Mouse (Mus musculus) embryonic facial prominence, embryonic 13.5 days (tissue): ENCODE data around the gene Skida1. TPM values are rescaled to one million over a fixed set of nuclear protein-coding genes. Genes with fewer than 3 reads are reported as not detected.

Source experiments
- ATAC-seq: fragments of 200-750 bp; cut with Nextera tagmentation; 2 replicates; pipeline ENCODE4 v1.8.0; 2017; ENCODE audit warnings: low read depth; ENCODE audit not compliant: insufficient number of reproducible peaks, insufficient read depth, low FRiP score, low TSS enrichment
- H3K27ac ChIP-seq: fragments of 300-500 bp; sonication (generic); 2 replicates; pipeline ENCODE4 v1.5.1; 2015; ENCODE audit warnings: moderate library complexity, mild to moderate bottlenecking, inconsistent platforms
- H3K27me3 ChIP-seq: fragments of 300-500 bp; sonication (generic); 2 replicates; pipeline ENCODE4 v1.6.1; 2015; ENCODE audit warnings: mild to moderate bottlenecking, inconsistent platforms
- H3K36me3 ChIP-seq: fragments of 300-500 bp; sonication (generic); 2 replicates; pipeline ENCODE4 v1.6.1; 2015; ENCODE audit warnings: mild to moderate bottlenecking, inconsistent platforms
- H3K4me1 ChIP-seq: fragments of 300-500 bp; sonication (generic); 2 replicates; pipeline ENCODE4 v1.6.1; 2015; ENCODE audit warnings: inconsistent platforms
- H3K4me2 ChIP-seq: fragments of 300-500 bp; sonication (generic); 2 replicates; pipeline ENCODE4 v1.6.1; 2015; ENCODE audit warnings: moderate library complexity, mild to moderate bottlenecking, inconsistent platforms
- H3K4me3 ChIP-seq: fragments of 300-500 bp; sonication (generic); 2 replicates; pipeline ENCODE4 v1.5.1; 2015; ENCODE audit warnings: mild to moderate bottlenecking, inconsistent platforms
- H3K9ac ChIP-seq: fragments of 300-500 bp; sonication (generic); 2 replicates; pipeline ENCODE4 v1.6.1; 2015; ENCODE audit warnings: mild to moderate bottlenecking, inconsistent platforms
- H3K9me3 ChIP-seq: fragments of 300-500 bp; sonication (generic); 2 replicates; pipeline ENCODE4 v1.6.1; 2016; ENCODE audit warnings: inconsistent platforms
- WGBS: fragments of 180-500 bp; shearing (Covaris S2); methylation state at CpG from one replicate; pipeline ENCODE4 v1.1.7; 2015; ENCODE audit warnings: mixed read lengths; 5-methylcytosine and 5-hydroxymethylcytosine counted together
- polyA plus RNA-seq: library from polyadenylated mRNA; unstranded; fragments of >200 nt; fragmentation: Nextera tagmentation; extraction: Ambion mirVana; gene quantifications from 2 replicates; pipeline ENCODE4 v1.2.1, GENCODE M21; 2015

The Skida1 gene
- polyA plus RNA-seq, 1 experiment from 2014 or later = 9.8 TPM

- H3K4me2 ChIP-seq = peak overlapping the region; percentile 75
- WGBS = under 1% methylated on average over 46 of the region's 58 CpGs
- H3K27me3 ChIP-seq = no peaks in the 10 kb centered on the region
- H3K4me1 ChIP-seq = peaks cover 12% of the 10 kb centered on the region
- H3K27ac ChIP-seq = peak overlapping the region; percentile 99
- peaks cover 9% of the 10 kb centered on the region for H3K36me3 ChIP-seq
- H3K4me3 ChIP-seq = peak overlapping the region; percentile 78
- H3K9me3 ChIP-seq = no peaks in the 10 kb centered on the region
- peak; percentile 98 for ATAC-seq
- peak overlapping the region; percentile 98 for H3K9ac ChIP-seq
Measured at GRCm38 (mm10) chr2:18064356-18064858, 15.6 kb upstream of the Skida1 start.

DNA sequence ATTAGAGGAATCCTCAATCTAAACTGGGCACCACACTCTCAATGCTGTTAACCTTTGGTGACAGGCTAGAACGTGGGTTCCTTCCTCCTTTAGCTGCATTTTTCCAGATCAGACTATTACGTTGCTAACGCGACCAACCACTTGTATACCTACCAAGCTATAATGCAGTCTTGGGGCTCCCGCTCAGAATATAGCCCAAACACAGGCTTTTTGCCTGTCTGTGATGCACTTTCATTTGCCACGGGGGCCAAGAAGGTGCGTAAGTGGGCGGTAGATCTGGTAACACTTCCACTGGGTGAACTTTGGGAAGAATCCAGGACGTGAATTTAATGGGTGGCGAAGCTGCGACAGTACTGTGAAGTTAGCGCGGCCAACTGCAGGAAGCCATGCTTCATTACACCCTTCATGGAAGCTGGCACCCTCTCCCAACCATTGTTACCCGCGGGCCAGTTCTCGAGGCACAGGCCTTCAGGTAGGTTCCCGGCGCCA lies 15.0 kb upstream of the Skida1 start:
- Histone ChIP-seq H3K27me3 (no peaks in the 10 kb centered on the region), H3K27ac (peak overlapping the region; percentile 99), H3K36me3 (peaks cover 9% of the 10 kb centered on the region), H3K4me3 (peak overlapping the region; percentile 78), H3K4me1 (peaks cover 12% of the 10 kb centered on the region), H3K4me2 (peak overlapping the region; percentile 75), H3K9ac (peak overlapping the region; percentile 98), H3K9me3 (no peaks in the 10 kb centered on the region)
- under 1% methylated on average over 18 of the region's 18 CpGs for WGBS
- peak; percentile 57 for ATAC-seq

- H3K9ac ChIP-seq = no peak overlapping the region
- no peaks in the 10 kb centered on the region for H3K9me3 ChIP-seq
- no peak overlapping the region for H3K4me2 ChIP-seq
- H3K4me3 ChIP-seq = no peak overlapping the region
- H3K4me1 ChIP-seq = peaks cover 3% of the 10 kb centered on the region; the same call in 1 of the 2 replicates
- H3K27me3 ChIP-seq = no peaks in the 10 kb centered on the region
- no peak for ATAC-seq
- no peaks in the 10 kb centered on the region for H3K36me3 ChIP-seq
- 82% methylated on average over 1 of the region's 1 CpGs for WGBS
- no peak overlapping the region for H3K27ac ChIP-seq
Measured at GRCm38 (mm10) chr2:18060396-18060795, 11.5 kb upstream of the Skida1 start.

GRCm38 (mm10) chr2:18059891-18060290 lies 11.0 kb upstream of the Skida1 start:
- Histone ChIP-seq H3K27me3 (no peaks in the 10 kb centered on the region), H3K9me3 (no peaks in the 10 kb centered on the region), H3K9ac (no peak overlapping the region), H3K4me2 (no peak overlapping the region), H3K4me1 (peaks cover 6% of the 10 kb centered on the region), H3K36me3 (no peaks in the 10 kb centered on the region), H3K27ac (no peak overlapping the region), H3K4me3 (no peak overlapping the region)
- WGBS = 86% methylated on average over 1 of the region's 1 CpGs
- ATAC-seq = no peak

- no peak for ATAC-seq
Measured at GRCm38 (mm10) chr2:18059063-18059462, 10.2 kb upstream of the Skida1 start.

DNA sequence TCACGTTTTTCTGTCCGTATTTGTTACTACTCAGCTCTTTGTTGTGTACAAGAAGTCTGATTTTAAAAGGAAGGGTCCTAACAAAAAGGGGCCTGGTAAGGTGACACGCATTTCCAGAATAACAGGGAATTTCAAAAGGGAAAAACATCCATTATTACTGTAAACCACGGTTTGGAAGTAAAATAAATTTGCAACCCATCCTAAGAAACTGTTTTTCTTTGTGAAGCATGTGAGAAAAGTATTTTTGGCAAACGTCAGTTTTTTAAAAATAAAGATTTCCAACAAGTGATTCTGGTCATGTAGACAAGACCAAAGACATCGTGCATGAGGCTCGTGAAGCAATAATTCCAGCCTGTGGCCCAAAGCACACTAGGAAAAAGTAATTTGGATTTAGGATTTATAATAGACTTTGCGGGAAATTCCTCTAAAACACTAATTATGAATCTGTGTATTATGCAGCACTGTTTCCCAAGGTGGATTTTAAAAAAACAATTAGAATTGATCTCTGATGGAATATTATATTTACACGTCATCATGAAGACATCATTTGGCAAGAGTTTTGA lies 9.4 kb upstream of the Skida1 start:
- H3K4me1 ChIP-seq = peaks cover 20% of the 10 kb centered on the region
- WGBS = 16% methylated on average over 9 of the region's 9 CpGs

More at GRCm38 (mm10) chr2:18059063-18059462, 10.2 kb upstream of the Skida1 start:
- Histone ChIP-seq H3K27me3 (no peaks in the 10 kb centered on the region), H3K4me2 (no peak overlapping the region), H3K9me3 (no peaks in the 10 kb centered on the region), H3K36me3 (no peaks in the 10 kb centered on the region), H3K27ac (no peak overlapping the region), H3K9ac (no peak overlapping the region), H3K4me1 (peaks cover 11% of the 10 kb centered on the region), H3K4me3 (no peak overlapping the region)
- 51% methylated on average over 2 of the region's 2 CpGs for WGBS

GRCm38 (mm10) chr2:18057336-18058145 lies 8.7 kb upstream of the Skida1 start:
- H3K4me3 ChIP-seq = peak overlapping the region; percentile 60
- no peak for ATAC-seq
- H3K27ac ChIP-seq = peak overlapping the region; percentile 100
- no peaks in the 10 kb centered on the region for H3K27me3 ChIP-seq
- H3K4me2 ChIP-seq = peak overlapping the region; percentile 92
- H3K9me3 ChIP-seq = no peaks in the 10 kb centered on the region
- peaks cover 20% of the 10 kb centered on the region for H3K4me1 ChIP-seq
- WGBS = under 1% methylated on average over 48 of the region's 48 CpGs
- H3K9ac ChIP-seq = peak overlapping the region; percentile 93
- H3K36me3 ChIP-seq = no peaks in the 10 kb centered on the region

More for the DNA sequence above, 9.4 kb upstream of the Skida1 start:
- Histone ChIP-seq H3K9ac (peak overlapping the region; percentile 93), H3K4me3 (peak overlapping the region; percentile 60), H3K36me3 (no peaks in the 10 kb centered on the region), H3K27me3 (no peaks in the 10 kb centered on the region), H3K4me2 (peak overlapping the region; percentile 92), H3K9me3 (no peaks in the 10 kb centered on the region), H3K27ac (peak overlapping the region; percentile 100)
- ATAC-seq = no peak

DNA sequence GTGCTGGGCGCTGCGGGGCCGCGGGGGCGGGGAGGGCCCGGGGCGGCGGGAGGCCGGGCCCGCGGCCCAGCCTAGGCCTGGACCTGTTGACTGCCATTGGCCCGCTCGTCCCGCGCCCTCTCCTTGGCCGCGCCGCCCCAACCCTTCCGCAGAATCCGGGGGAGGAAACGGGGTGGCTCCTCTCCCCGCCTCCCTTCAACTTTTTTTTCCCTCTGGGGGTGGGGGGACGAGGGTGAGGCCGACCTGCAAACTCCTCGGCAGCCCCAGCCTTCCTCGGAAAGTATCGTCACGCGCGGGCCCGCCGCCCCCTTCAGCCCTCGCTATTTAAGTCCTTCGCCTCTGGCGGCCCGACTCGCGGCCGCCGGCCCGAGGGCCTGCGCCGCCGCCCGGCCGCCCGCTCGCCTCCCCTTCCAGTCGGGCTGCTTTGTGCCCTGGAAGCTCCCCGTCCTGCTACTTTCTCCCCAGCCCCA lies 8.0 kb upstream of the Skida1 start:
- 0% methylated on average over 32 of the region's 50 CpGs for WGBS
- peak; percentile 98 for ATAC-seq
- peak overlapping the region; percentile 92 for H3K4me2 ChIP-seq
- no peaks in the 10 kb centered on the region for H3K27me3 ChIP-seq
- peaks cover 20% of the 10 kb centered on the region for H3K4me1 ChIP-seq
- no peaks in the 10 kb centered on the region for H3K9me3 ChIP-seq
- H3K36me3 ChIP-seq = no peaks in the 10 kb centered on the region
- peak overlapping the region; percentile 93 for H3K9ac ChIP-seq
- H3K27ac ChIP-seq = peak overlapping the region; percentile 100
- H3K4me3 ChIP-seq = peak overlapping the region; percentile 60

DNA sequence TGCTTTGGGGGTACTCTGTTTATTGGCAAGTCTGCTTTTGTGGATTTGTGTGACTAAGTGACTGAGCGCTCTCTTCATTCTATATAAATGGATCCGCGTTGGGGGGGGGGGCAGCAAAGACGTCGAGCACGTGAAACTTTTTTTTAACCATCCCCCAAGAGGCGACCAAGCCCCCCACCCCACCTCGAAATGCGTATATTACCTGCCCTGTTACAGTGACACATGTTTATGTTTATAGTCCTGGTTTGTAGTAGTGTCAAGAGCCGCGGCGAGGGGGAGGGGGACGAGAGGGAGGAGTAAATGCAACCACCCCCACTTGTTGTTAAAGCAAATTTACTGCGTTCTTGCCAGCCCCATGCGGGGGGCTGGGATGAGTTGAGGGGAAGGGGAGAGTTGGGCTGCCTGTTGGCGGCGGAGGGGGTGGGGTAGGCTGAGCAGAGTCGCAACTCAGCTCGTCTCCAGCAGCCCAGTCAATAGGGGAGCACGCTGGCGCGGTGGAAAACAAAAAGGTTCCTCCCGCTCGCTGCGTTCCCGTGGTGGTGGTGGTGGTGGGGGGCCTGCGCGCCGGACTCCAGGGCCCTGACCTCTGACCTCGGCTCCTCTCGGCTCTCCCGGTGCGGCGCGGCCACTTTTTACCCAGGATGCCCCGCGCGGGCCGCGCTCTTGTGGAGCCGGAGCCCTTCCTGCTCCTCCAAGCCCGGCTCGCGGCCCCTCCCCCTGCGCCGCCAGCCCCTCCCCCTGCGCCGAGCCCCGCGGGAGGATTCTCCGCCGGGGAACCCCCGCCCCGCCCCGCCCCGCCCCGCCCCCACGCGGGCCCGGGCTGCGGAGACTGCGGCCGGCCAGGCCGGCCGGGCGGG lies 7.3 kb upstream of the Skida1 start:
- Histone ChIP-seq H3K27ac (peak overlapping the region; percentile 100), H3K36me3 (no peaks in the 10 kb centered on the region), H3K9ac (peak overlapping the region; percentile 93), H3K9me3 (no peaks in the 10 kb centered on the region), H3K4me3 (peak overlapping the region; percentile 60), H3K27me3 (no peaks in the 10 kb centered on the region), H3K4me1 (peaks cover 25% of the 10 kb centered on the region), H3K4me2 (peak overlapping the region; percentile 92)
- under 1% methylated on average over 45 of the region's 66 CpGs for WGBS
- peak; percentile 90 for ATAC-seq

DNA sequence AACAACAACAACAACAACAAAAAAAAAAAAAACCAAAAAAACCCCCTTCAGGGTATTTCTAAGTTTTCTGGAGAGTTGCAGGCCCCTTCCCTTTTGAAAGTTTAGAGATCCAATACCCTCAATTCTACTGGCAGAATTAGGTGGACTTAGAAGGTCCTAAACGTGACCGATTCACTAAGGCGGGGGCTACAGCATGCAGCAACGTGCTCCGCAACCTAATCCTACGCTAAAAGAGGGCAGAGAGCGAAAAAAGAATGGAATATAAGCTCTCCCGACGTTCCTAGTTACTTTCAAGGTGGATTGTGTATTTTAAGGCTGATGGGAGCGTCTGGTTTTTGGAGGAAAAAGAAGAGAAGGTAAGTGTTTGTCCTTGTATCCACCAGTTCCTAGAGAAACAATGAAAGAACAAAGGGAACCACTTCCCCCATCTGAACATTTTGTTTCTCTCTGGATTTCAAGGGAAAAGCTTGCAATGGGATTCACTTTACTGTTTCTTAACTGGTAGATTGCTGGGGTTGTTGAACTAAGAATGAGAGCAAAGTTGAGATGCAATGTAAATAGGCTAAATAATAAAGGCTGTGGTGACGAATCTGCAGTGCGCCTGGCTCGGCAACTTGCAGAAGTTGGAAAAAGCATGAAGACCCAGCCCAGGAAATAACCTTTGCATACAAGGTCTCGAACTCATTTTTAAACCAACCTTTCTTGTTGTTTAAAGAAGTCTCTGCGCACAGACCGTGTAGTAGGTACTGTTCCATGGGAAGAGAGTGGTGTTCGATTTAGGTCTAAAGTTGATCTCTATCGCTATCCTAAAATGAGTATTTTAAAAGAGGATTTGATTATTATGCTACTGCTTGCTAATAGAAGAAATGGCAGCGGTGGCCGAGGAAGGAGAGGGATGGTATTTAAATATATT lies 6.4 kb upstream of the Skida1 start, which contains the start of gene Mllt10:
Gene Mllt10 (plus strand): TSS at position 222 of the 913 bp plus-strand sequence.
- H3K9ac ChIP-seq = peak within 1 kb of the TSS; percentile 93
- ATAC-seq = no peak
- WGBS = 2% methylated on average over 20 of the region's 20 CpGs
- H3K4me1 ChIP-seq = peaks cover 28% of the 10 kb centered on the region
- peak within 1 kb of the TSS; percentile 60 for H3K4me3 ChIP-seq
- H3K27me3 ChIP-seq = no peaks in the 10 kb centered on the region
- H3K9me3 ChIP-seq = no peaks in the 10 kb centered on the region
- H3K36me3 ChIP-seq = no peaks in the 10 kb centered on the region
- peak within 1 kb of the TSS; percentile 100 for H3K27ac ChIP-seq
- H3K4me2 ChIP-seq = peak within 1 kb of the TSS; percentile 92
